Mouse (Mus musculus): ENCODE measurements around the gene Cdipt. TPM values are rescaled to one million over a fixed set of nuclear protein-coding genes. Genes with fewer than 3 reads are reported as not detected.

Gene Cdipt
- polyA plus RNA-seq, 1 experiment = 237 TPM

DNA sequence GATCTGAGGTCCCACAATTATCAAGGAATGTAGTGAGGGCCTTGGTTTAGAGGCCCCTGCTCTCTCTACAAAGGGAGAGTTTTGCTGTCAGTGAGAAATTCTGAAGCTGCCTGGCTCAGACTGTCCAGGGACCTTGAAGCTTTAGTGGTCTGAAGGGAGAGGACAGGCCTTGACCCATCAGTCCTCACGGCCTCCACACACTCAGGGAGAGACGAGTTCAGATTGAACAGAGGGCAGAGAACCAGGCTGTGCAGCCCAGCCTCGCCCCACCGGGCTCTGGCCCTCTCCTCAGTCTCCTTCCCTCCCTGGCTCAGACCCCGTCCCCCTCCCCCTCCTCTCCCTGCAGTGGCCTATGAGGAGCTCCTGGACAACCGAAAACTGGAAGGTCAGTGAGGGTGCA, 8.4 kb upstream of the Cdipt start:
- TF ChIP-seq CTCF (conservative IDR thresholded peaks at IDR 0.05; ENCODE audit: insufficient read depth, insufficient read length, low read depth, low read length) = no peak
- TF ChIP-seq POLR2A (IDR thresholded peaks at IDR 0.05; ENCODE audit: low read depth, low read length) = no peak
- Histone ChIP-seq H3K27ac (ENCODE audit: insufficient read depth, low read depth, low read length) (no peak overlapping the region), H3K27me3 (replicated peaks; ENCODE audit: control insufficient read depth, insufficient read depth, low read length) (no peaks in the 10 kb centered on the region), H3K4me1 (ENCODE audit: control insufficient read depth, insufficient read depth, low read length) (no peaks in the 10 kb centered on the region), H3K36me3 (ENCODE audit: control insufficient read depth, insufficient read depth, low read length) (no peaks in the 10 kb centered on the region), H3K4me3 (ENCODE audit: insufficient read depth, low read depth, low read length) (no peak overlapping the region)
- WGBS = 86% methylated on average over 6 of the region's 6 CpGs
- no peak for DNase-seq

DNA sequence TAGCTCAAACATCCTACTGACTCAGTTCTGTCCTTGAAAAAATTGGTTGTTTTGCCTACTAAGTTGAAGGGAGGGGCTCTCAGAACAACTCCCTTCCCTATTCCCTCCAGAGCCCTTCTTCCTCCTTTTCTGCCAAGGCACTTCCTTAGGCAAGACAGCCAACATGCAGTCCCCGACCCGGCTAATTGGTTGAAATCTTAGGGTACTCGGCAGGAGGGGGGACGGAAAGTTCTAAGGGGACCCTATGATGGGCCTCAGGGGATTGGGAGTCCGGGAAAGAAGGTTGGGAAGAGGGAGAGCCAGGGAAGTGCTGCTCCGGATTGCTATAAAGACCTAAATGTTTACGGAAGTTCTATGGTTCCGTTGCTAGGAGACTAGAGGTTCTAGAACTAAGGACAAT, 221 bp upstream of the Cdipt start:
- no peak for DNase-seq
- Histone ChIP-seq H3K4me1 (ENCODE audit: control insufficient read depth, insufficient read depth, low read length) (peaks cover 4% of the 10 kb centered on the region), H3K27ac (ENCODE audit: insufficient read depth, low read depth, low read length) (peak overlapping the region; percentile 33; the same call in 1 of the 2 replicates), H3K27me3 (replicated peaks; ENCODE audit: control insufficient read depth, insufficient read depth, low read length) (no peaks in the 10 kb centered on the region), H3K36me3 (ENCODE audit: control insufficient read depth, insufficient read depth, low read length) (no peaks in the 10 kb centered on the region; the same call in none of the 2 replicates), H3K4me3 (ENCODE audit: insufficient read depth, low read depth, low read length) (peak overlapping the region; percentile 32)
- WGBS = 9% methylated on average over 8 of the region's 8 CpGs
- no peak for TF ChIP-seq CTCF (conservative IDR thresholded peaks at IDR 0.05; ENCODE audit: insufficient read depth, insufficient read length, low read depth, low read length)
- TF ChIP-seq POLR2A (IDR thresholded peaks at IDR 0.05; ENCODE audit: low read depth, low read length) = no peak

DNA sequence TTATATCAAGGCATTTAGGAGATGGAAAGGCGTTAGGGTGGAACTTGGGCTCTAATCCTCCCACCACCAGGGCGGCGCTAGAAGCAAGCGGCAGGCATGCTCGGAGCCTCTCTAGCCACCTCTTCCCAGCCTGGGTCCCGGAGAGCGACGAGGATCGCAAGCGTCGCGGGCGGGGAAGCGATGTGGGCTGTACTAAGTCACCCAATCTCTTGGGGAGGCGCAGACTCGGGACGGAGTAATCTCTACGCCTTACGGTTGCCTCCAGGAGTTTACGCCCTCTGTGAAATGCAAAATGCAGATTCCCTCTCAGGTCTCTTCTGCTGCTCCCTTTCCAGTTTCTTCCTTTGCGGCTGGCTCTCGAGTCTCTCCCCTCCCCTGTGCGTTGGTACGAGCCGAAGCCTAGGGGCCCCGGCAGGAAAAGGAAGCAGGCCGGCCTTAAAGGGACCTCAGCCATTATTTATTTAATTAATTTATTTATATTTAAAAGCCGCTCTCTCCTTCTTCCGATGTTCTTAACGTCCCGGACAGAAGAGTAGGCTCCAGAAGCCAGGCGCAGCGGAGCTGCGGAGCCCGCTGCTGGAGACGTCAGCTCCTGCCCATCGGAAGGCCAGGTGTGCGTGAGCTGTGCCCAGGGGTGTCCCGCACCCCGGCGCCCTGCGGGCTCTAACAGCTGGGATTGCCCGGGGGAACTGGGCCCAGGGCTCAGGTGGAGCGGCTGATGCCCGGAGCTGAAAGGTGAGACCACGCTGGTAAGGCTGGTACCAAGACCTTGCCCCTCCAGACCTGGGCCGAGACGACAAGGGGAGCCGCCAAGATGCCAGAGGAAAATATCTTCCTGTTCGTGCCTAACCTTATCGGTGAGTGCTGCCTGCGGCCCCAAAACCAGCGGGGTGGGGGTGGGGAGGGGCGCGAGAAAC, 494 bp downstream of the Cdipt start, which contains the start of gene Cdiptos:
Gene Cdiptos, minus strand, starts transcription at position 149 of the 917 bp plus-strand sequence.
- under 1% methylated on average over 55 of the region's 55 CpGs for WGBS
- H3K27ac ChIP-seq (ENCODE audit: insufficient read depth, low read depth, low read length) = peak within 1 kb of the TSS; percentile 100
- no peak for TF ChIP-seq POLR2A (IDR thresholded peaks at IDR 0.05; ENCODE audit: low read depth, low read length)
- peak; percentile 94 for TF ChIP-seq CTCF (conservative IDR thresholded peaks at IDR 0.05; ENCODE audit: insufficient read depth, insufficient read length, low read depth, low read length)
- peak; percentile 97 for DNase-seq
- H3K4me1 ChIP-seq (ENCODE audit: control insufficient read depth, insufficient read depth, low read length) = peaks cover 4% of the 10 kb centered on the region
- H3K27me3 ChIP-seq (replicated peaks; ENCODE audit: control insufficient read depth, insufficient read depth, low read length) = no peaks in the 10 kb centered on the region
- H3K4me3 ChIP-seq (ENCODE audit: insufficient read depth, low read depth, low read length) = peak within 1 kb of the TSS; percentile 88
- no peaks in the 10 kb centered on the region; the same call in none of the 2 replicates for H3K36me3 ChIP-seq (ENCODE audit: control insufficient read depth, insufficient read depth, low read length)

DNA sequence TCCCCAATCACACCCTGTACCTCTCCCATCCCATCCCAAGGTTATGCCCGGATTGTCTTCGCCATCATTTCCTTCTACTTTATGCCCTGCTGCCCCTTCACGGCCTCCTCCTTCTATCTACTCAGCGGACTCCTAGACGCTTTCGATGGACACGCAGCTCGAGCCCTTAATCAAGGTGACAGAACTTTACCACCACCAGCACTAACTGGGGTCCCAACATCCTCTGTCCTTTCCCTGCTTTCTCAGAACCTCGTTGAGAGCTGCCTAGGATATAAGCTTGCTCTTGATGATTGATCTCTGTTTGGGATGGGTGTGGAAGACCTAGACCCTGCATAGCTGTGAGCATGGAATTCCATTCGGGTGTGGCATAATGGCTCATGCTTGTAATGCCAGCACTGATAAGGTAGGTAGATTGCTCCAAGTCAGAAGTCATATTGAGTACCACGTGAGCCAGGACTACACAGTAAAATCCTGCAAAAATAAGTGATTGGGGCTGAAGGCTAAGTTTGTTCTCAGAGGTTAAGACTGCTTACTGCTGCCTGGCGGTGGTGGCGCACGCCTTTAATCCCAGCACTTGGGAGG, 1.3 kb downstream of the Cdipt start:
- peak overlapping the region; percentile 88 for H3K4me3 ChIP-seq (ENCODE audit: insufficient read depth, low read depth, low read length)
- no peak for TF ChIP-seq POLR2A (IDR thresholded peaks at IDR 0.05; ENCODE audit: low read depth, low read length)
- peaks cover 4% of the 10 kb centered on the region for H3K4me1 ChIP-seq (ENCODE audit: control insufficient read depth, insufficient read depth, low read length)
- DNase-seq = peak; percentile 10
- H3K27me3 ChIP-seq (replicated peaks; ENCODE audit: control insufficient read depth, insufficient read depth, low read length) = no peaks in the 10 kb centered on the region
- H3K36me3 ChIP-seq (ENCODE audit: control insufficient read depth, insufficient read depth, low read length) = no peaks in the 10 kb centered on the region; the same call in none of the 2 replicates
- WGBS = 23% methylated on average over 14 of the region's 14 CpGs
- peak overlapping the region; percentile 58 for H3K27ac ChIP-seq (ENCODE audit: insufficient read depth, low read depth, low read length)

DNA sequence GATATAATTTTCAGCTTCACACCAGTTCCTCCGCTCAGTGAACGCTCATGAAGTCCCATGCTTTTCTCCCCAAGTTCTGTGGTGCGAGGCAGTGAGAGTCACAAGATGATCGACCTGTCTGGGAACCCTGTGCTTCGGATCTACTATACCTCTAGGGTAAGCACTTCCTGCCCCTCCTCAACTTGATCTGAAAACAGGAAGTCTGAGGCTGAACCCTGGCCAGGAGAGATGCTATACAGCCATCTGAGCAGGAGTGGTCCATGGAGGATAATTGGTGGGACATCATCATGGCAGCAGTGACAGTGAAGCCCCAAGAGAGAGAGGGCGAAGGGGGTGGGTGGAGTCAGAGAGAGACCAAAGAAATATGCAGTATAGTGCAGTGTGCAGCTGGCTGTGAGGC, 3.1 kb downstream of the Cdipt start:
- H3K27me3 ChIP-seq (replicated peaks; ENCODE audit: control insufficient read depth, insufficient read depth, low read length) = no peaks in the 10 kb centered on the region
- TF ChIP-seq CTCF (conservative IDR thresholded peaks at IDR 0.05; ENCODE audit: insufficient read depth, insufficient read length, low read depth, low read length) (no peak), POLR2A (IDR thresholded peaks at IDR 0.05; ENCODE audit: low read depth, low read length) (no peak)
- H3K4me3 ChIP-seq (ENCODE audit: insufficient read depth, low read depth, low read length) = no peak overlapping the region
- DNase-seq = no peak
- 85% methylated on average over 6 of the region's 6 CpGs for WGBS
- no peaks in the 10 kb centered on the region; the same call in none of the 2 replicates for H3K36me3 ChIP-seq (ENCODE audit: control insufficient read depth, insufficient read depth, low read length)
- no peak overlapping the region for H3K27ac ChIP-seq (ENCODE audit: insufficient read depth, low read depth, low read length)
- peaks cover 4% of the 10 kb centered on the region for H3K4me1 ChIP-seq (ENCODE audit: control insufficient read depth, insufficient read depth, low read length)

DNA sequence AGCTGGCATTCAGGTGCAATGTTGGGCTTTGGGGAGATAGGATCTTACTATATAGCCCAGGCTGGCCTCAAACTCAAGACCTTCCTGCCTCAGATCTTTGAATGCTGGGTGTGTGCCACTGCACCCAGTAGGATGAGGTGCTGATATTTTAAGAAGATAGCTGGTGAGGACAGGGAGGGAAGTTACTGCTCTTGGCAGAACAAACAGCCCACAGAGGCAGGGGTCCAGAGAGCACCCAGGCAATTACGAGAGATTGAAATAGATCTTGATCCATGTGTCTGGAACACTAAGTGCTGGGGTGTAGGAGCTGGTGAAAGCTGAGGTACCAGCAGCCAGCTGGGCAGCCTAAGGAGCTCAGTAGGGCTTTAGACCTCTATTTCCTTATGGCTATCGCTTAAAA, 5.9 kb downstream of the Cdipt start:
- Histone ChIP-seq H3K4me3 (ENCODE audit: insufficient read depth, low read depth, low read length) (no peak overlapping the region), H3K4me1 (ENCODE audit: control insufficient read depth, insufficient read depth, low read length) (peaks cover 4% of the 10 kb centered on the region), H3K27me3 (replicated peaks; ENCODE audit: control insufficient read depth, insufficient read depth, low read length) (no peaks in the 10 kb centered on the region), H3K27ac (ENCODE audit: insufficient read depth, low read depth, low read length) (no peak overlapping the region), H3K36me3 (ENCODE audit: control insufficient read depth, insufficient read depth, low read length) (no peaks in the 10 kb centered on the region; the same call in none of the 2 replicates)
- TF ChIP-seq POLR2A (IDR thresholded peaks at IDR 0.05; ENCODE audit: low read depth, low read length) = no peak
- no peak for TF ChIP-seq CTCF (conservative IDR thresholded peaks at IDR 0.05; ENCODE audit: insufficient read depth, insufficient read length, low read depth, low read length)
- no peak for DNase-seq
- 83% methylated on average over 2 of the region's 2 CpGs for WGBS

DNA sequence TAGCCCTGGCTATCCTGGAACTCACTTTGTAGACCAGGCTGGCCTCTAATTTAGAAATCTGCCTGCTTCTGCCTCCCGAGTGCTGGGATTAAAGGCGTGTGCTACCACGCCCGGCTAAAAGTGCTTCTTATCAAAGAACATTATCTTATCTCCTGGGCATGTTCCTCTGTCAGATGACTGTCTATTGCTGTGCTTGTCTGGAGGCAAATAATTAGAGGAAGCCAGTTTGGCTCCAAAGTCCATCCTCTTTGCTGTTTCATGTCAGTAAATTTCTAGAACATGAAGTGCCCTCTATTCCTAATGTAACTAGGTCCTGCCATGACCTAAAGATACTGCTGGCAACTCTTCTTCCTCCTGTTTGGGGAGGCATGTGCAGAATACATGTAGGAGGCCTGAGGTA, 6.3 kb downstream of the Cdipt start:
- 82% methylated on average over 4 of the region's 4 CpGs for WGBS
- H3K4me1 ChIP-seq (ENCODE audit: control insufficient read depth, insufficient read depth, low read length) = peaks cover 3% of the 10 kb centered on the region
- no peaks in the 10 kb centered on the region; the same call in none of the 2 replicates for H3K36me3 ChIP-seq (ENCODE audit: control insufficient read depth, insufficient read depth, low read length)
- no peak overlapping the region for H3K27ac ChIP-seq (ENCODE audit: insufficient read depth, low read depth, low read length)
- no peaks in the 10 kb centered on the region for H3K27me3 ChIP-seq (replicated peaks; ENCODE audit: control insufficient read depth, insufficient read depth, low read length)
- TF ChIP-seq POLR2A (IDR thresholded peaks at IDR 0.05; ENCODE audit: low read depth, low read length) (no peak), CTCF (conservative IDR thresholded peaks at IDR 0.05; ENCODE audit: insufficient read depth, insufficient read length, low read depth, low read length) (no peak)
- H3K4me3 ChIP-seq (ENCODE audit: insufficient read depth, low read depth, low read length) = no peak overlapping the region
- DNase-seq = no peak

Measured in kidney, adult 2 months (tissue).